Mouse (Mus musculus) frontal cortex, postnatal 36 days (tissue): ENCODE data around the gene Gm45021.
A peak's percentile ranks its signal among the peaks of the same experiment; 100 is the strongest.
"Not testable (repeated sequence)": the region's sequence is repeated elsewhere in the genome, so short reads cannot be mapped to it uniquely, and the experiment has no call there.

Experiments
- DNase-seq, 2 experiments: peaks; one replicate each; pipeline ENCODE4 v3.0.0; 2022; ENCODE audit warnings: low spot score in 2 of 2

The Gm45021 gene

DNA sequence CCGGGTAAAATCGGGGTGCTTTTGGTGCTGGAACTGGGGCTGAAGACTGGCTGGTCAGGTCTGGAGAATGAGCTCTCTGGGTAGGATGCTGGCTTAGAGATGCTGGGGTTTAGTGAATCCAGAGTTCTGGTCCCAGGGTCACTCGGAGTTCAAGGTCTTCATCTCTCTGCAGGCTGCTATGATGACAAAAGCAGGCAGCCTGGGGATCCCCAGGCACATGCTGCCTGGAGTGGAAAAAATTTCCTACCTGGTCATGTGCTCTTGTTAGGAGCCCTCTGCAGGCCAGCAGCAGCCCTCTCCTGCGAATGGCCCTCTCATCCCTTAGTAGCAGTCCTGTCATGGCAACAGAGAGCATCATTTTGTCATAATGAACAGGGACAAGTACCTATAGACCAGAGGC lies 24.1 kb downstream of the Gm45021 start:
- no peak for DNase-seq

DNA sequence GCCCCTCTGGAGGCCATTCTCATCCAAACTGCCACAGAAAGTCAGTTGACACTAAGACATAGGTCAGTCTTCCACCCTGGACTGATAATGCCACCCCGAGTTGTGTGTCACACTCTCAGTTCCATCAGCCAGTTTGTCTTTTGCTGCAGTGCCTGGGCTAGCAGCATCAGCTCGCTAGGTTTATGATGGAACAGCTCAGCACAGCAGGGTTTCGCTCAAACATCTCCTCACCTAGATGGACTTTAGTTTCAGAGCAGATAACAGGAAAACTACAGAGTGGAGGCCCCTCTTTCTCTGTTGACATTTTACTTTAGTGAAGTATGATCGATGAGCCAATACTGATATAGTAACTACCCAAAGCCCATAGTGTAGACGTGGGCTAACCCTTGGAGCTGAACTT lies 25.3 kb downstream of the Gm45021 start:
- DNase-seq: no peak

DNA sequence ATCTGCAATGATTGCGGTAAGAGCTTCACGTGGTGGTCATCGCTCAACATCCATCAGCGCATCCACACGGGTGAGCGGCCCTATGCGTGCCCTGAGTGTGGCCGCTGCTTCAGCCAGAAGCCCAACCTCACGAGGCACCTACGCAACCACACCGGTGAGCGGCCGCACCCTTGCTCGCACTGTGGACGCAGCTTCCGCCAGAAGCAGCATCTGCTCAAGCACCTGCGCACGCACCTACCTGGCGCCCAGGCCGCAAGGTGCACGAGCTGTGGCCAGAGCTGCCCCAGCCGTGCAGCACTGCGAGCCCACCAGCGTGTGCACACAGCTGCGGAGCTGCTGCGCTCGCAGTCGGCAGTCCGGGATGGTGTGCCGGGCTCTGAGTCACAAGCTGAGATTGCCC lies 30.6 kb downstream of the Gm45021 start:
- DNase-seq: no peak

DNA sequence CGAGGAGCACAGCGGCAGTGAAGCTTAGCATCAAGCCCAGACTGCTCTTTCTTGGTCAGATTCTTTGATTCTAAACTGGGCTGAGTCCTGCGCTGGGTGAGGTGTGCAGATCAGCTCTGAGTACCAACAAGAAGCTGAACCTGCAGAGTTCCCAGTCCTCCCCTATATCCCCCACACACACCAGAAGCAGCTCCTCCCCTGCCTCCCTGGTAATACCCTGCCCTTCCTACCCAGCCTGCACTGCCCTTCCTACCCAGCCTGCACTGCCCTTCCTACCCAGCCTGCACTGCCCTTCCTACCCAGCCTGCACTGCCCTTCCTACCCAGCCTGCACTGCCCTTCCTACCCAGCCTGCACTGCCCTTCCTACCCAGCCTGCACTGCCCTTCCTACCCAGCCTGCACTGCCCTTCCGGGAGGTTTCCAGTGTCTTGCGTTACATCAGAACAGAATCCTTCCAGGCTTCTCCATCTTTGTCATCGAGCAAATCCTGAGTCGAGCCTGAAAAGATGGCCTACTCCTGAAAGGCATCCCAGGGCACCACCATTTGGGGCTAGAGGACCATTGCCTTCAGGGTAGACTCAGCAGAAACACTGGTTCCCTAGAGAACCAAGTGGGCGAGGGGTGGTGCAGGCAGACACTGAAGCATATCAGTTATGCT lies 32.9 kb downstream of the Gm45021 start:
- DNase-seq: not testable (repeated sequence)

DNA sequence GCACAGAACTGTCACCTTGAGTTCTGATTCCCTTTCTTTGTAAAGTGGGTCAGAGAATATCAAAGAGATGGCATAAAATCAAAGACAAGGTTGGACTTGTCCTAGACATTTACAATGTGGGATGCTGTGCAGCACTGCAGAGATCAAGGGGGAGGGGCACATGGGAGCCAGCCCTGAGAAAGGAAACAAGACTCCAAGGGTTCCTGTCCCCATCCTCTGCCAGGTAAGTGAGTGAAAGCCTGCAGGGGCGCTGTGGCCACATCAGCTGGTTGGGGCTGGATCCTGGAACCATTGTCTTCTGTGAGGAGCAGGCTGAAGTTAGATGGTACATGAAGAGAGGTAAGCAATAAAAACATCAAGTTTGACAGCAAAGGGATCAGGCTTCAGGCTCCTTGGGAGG lies 34.0 kb downstream of the Gm45021 start:
- DNase-seq: no peak

DNA sequence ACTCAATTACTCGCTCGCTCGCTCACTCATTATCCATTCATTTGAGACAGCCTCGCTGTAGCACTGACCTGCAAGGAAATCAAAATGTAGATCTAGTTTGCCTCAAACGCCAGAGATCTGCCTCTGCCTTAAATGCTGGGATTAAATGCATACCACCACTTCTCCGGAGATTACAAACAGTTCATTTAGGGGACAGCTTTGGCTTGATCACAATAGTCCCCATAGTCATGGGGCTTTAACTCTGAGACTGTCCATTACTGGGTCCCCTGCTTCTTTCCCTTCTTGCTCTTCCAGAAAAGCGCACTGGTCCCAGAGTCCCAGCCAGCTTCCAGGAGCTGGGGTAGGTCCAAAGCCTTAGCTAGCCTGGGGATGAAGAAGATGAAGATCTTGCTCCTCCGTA lies 37.1 kb downstream of the Gm45021 start, which contains the start of gene AI854703:
TSS of gene AI854703 (plus strand) at position 301 of the 400 bp plus-strand sequence.
- DNase-seq: no peak

DNA sequence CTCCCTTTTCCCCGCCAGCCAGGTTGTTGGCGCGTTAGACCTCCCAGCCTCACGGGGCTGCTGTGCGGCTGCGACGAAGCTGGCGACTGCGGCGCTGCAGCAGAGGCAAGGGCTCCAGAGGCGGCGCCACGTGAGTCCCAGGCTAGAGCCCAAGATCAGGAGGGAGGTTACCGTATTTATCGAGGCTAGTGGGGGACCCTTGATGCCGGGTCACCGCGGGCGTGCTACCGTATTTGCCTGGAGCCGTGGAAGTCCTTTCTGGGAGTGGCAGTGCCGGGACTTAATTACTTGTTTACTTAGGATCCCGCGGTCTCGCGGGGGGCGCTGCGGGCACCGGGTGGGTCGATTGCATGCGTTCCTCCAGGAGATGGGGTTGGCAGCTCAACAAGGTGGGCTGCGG lies 37.6 kb downstream of the Gm45021 start:
- DNase-seq: peak; percentile 73 to 76

DNA sequence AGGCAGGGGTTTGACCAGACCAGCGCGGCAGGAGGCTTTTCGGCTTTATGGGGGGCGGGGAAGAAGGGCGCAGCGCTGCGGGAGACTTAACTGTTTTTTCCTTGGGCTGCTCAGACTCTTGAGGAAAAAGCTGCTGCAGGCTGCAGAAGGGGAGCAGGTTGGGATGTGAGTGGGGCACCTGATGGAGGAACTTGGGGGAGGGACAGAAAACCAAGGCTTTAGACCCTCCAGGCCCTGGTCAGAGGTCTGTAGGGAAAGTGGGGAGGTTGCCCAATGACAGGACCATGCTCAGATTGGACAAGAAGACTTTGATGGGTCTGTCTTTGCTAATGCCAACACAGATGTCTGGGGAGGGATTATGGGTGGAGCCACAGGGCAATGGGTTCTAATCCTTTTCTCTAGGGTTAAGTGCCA lies 38.1 kb downstream of the Gm45021 start:
- peak in 1 of 2 experiments; percentile 31 for DNase-seq

DNA sequence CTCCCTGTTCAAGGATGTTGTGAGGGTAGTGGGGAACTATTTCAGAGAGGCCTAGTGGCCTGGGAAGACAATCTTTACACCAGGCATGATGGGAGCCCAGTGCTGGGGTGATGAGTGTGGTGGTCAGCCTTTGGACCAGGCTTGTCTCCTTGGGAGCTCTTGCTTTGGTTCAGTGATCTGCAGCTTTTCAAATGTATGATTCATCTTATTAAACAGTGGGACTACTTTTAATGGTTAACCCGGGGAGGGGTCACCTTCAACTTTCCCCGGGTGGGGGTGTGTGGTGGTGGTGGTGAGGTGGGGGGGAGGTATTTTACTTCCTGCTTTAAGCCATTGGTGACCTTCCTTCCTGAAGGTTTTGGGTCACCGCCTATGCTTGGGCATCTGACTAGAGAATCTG lies 39.0 kb downstream of the Gm45021 start:
- no peak for DNase-seq

DNA sequence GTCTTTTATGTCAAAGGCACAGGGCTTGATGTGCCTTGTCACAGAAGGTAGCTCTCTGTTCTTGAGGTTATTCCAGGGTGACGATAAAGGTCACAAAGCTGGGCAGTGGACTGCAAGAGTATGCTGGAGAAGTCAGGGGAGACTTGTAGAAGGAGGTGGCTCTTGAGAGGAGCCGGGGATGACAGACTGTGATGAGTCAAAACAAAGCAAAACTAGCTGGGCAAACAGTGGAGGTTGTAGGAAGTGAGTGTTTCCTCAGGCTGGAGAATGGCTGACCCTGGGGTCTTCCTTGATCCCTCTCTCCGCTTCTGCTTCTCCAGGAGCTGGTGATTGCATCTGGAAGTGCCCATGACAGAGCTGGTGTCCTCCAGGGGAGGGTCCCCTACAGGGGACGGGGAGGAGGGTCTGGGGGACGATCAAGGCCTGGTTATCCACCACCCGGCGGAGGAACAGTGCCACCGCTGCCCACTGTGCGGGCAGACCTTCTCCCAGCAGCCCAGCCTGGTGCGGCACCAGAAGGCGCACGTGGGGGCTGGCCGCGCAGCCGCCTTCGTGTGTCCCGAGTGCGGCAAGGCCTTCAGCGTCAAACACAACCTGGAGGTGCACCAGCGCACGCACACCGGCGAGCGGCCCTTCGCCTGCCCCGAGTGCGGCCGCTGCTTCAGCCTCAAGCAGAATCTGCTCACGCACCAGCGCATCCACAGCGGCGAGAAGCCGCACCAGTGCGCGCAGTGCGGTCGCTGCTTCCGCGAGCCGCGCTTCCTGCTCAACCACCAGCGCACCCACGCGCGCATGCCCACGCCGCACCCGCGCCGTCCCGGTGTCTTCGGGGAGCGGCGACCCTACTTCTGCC lies 39.6 kb downstream of the Gm45021 start:
- DNase-seq: peak; percentile 50 to 66

DNA sequence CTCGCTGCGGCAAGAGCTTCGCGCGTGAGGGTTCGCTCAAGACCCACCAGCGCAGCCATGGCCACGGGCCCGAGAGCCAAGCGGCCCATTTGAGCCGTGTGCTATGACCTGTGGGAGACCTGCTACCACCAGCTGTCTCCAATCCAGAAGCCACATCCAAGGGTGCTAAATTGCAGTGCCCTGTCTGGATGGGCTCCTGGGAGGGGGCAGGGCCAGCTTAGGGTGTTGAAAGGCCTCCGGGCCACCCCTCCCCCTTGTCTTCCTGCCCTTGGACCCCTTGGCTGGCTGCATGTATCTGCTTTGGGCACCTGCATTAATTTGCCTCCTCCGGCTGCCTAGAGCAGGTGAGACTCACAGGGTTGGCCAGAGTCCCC lies 40.2 kb downstream of the Gm45021 start:
- no peak for DNase-seq

DNA sequence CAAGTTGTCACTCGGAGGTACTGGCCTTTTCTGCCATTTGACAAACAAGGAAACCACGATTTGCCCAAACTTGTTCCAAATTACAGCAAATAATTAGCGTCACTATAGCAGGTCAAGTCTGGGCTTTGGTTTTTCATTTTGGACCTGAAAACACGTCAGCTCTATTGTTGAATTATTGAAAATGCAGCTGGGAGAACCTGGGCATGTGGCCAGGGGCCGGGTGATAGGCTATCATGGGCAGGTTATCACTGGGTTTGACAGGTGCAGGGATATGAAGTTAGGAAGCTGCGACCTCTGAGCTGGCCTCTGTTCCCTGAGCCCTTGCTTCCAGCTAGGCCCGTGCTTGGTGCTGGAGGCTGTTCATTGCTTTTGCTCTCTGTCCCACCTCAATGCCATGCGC lies 41.4 kb downstream of the Gm45021 start:
- no peak for DNase-seq

DNA sequence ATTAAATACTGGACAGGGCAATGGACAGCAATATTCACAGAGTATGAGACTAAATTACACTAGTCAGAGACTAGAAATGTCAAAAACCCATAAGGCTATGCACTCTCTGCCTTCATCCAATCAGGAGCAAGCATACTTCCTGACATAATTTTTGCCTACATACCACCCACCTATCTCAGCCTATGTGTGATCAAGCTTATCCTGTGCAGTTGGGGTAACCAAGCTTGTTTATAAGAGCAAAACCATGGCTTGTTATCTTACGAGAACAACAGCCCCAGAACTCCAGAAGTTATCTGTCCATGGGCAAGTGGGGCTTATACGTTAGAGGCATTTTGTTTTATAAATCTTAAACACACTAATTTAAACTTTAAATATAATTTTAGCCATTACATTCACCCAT lies 45.7 kb downstream of the Gm45021 start:
- DNase-seq: no peak

DNA sequence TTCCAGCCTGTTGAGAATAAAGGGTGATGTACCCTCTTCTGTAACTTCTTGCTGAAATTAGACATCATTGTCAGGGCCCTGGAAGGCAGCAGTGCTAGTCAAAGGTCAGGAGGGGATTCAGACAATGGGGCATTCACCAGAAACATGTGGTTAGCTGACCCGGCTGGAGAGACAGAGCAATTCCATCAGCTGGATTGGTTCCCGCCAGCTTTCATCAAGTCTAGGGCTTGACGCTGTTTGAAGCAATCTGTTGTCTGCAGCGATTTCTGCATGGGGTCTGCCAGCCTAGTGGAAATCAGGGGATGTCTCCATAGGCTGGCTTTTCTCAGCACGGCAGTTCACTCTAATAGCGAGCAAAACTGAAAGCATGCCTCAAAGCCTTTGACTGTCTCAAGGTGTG lies 47.1 kb downstream of the Gm45021 start:
- no peak for DNase-seq

DNA sequence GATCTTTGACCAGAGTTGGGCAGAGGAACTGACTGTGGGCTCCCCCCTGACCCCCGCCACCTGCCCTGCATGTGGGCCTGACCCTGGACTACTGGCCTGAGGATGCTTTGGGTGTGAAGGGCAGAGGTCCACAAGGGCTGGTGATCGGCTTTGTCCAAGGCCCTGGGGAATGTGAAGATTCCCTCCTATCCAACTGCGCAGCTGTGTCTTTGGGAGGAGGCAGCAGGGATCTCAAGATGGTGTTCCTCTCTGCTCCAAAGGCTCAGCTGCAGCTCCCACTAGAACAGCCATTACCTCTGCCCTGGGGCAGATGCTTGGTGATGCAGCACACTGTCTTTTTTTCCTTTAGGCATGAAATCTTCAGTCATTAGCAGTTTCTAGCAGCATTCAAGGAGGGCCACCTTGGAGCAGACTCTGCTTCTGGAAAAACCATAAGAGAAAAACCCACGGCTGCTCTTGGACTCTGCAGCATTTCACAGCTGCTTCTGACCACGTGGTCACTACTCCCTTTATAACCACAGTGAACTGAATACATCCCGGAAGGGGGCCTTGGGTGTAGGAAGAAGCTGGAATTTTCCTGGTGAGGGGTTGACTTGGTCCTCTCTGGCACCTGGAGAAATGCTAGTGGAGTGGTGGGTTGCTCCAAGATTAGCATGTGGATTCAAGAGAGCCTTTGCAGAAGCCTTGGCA lies 48.5 kb downstream of the Gm45021 start:
- no peak for DNase-seq

DNA sequence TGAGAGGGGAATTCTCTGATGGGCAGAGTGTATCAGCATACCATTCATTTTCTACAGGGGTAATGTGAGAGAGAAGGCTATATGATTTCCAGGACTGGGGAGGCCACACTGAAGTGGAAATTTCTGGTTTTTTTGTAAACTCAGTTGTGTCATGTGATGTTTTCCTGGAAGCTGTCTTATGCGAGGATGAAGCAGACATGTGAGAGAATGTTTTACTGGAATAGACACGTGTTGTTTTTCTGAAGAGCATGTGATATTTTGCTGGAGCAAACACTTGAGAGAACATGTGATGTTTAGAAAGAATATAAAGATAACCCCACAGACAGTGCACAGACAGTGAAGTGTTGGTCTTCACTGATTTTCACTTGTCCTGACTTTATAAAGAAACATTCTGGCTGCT lies 49.1 kb downstream of the Gm45021 start:
- DNase-seq: no peak

DNA sequence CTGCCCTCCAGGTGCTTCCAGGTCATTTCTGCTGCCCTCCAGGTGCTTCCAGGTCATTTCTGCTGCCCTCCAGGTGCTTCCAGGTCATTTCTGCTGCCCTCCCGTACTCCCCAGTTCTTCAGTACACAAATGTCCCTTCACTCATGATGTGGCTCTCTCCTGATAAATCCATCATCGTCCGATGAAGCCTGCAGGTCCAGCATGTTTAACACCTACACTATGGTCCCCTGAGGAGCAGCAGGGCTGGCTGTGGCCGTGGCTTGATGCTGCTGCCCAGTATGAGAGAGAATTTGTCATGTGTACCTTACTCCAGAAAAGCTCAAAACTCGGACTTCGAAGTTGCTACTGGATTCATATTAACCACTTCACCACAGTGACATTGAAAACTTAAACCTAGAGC lies 52.0 kb downstream of the Gm45021 start:
- no peak for DNase-seq

DNA sequence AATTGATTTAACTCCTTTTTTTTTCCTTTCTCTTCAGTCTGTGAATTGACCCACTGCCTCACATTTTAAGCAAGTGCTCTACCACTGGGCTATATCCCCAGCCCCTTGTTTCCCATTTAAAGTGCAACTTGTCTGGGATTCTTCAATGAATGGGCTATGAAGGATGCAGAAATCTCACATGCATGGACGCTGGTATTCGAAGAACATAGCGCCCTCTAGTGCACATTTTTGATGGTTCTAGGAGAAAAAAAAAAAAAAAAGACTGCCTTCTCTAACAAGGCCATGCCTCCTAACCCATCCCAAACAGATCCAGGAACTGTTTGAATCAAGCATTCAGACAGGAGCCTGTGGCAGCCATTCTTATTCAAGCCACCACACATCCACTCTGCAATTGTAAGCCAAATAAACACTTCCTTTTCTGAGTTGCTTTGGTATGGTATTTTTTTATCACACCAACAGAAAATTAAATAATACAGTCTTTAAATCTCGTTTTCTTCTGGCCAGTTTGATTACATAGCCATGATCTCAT lies 53.4 kb downstream of the Gm45021 start:
- no peak for DNase-seq

DNA sequence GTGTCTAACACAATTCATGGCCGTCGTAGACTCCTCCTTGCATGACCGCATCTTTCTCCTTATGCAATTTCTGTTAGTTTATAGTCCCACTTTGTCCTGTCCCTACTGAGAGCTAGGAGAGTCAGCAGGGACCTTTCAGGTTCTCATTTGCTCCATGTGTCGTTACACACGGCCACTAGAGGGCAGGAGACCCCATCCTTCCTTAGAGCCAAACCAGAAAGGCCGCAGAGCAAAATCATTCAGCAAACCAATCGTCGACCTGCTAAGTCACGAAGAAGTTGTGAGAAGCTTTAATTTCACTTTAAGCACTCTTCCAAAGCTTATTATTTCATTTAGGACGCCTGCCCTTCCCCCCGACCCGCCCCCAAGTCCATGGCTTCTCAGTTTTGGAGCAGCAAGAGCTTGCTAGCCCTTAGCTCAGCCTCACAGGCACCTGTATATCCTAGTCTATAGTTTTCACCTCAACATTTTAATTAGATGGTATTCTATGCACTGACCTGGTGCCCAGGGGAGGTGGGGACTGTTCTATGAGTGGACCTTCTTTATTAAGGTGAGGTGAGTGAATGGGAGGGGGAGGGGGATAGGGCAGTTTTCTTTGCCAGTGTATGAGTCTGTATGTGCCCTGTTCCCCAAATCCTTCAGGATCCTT lies 56.4 kb downstream of the Gm45021 start:
- peak; percentile 62 to 66 for DNase-seq

DNA sequence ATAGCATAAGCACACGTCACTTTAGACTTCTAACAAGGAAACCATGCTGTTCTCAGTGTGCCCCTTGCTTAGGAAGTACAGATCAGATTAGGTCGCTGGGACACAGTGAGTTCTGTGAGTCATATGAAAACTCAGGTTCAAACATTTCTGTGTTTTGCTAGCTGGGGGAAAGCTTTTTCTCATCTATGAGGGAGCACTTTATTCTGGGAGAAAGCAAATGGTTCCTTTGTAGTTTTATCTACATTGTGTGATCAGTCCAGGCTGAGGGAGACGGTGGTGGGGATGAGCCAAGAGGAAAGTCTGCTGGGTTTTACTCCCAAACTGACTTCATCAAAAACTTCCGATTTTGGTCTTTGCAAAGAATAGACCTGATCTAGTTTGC lies 56.9 kb downstream of the Gm45021 start:
- no peak for DNase-seq

DNA sequence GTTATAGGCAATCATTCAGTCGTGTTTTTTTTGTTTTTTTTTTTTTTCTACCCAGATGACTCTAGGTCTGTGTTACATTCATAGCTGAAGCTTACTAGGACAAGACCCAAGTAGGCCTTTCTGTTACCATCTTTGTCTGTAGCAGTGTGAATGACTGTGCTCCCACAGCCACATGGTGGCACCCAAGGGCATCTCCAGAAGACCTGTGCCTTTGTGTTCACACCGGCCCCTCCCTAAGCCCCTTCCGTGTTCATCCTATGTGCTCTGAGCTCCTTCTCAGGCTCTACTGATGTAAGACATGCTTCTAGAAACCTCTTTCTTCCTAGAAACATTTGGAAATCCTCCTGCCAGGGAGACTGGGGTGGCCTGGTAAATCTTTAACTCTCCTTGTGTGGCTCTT lies 57.6 kb downstream of the Gm45021 start, which contains the start of gene Gimap8:
TSS of gene Gimap8 (plus strand) at position 240 of the 400 bp plus-strand sequence.
- DNase-seq: no peak

DNA sequence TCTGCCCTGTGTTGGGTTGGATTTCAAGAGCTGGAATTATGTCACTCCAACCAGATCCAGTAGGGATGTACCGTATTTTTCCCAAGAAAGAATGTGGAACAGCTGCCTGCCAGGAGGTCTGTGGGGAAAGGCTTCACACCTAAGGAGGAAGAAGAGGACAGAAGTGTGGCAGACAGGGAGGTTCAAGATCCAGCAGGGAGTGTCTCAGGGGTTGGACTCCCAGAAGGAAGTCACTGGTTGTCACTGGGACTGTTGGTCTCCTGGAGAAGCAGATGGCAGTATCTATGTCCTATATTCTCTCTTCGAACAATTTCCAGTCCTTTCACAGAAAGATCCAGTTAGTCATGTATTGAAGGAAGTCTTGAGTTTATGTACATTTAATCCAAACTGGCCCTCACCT lies 58.2 kb downstream of the Gm45021 start:
- DNase-seq: no peak
